Mouse (Mus musculus) gastrocnemius, postnatal 25 days (tissue): ENCODE results near the gene Pld1. TPM values are rescaled to one million over a fixed set of nuclear protein-coding genes. Genes with fewer than 3 reads are reported as not detected.
"Not testable (repeated sequence)": the region's sequence is repeated elsewhere in the genome, so short reads cannot be mapped to it uniquely, and the experiment has no call there.

Experiments
- DNase-seq: peaks from one replicate; pipeline ENCODE4 v3.0.0; 2022
- total RNA-seq, 2 experiments: library from RNA; stranded (reverse); gene quantifications; 1 replicate in 1 of 2; 2 replicates in 1 of 2; pipeline ENCODE4 v1.2.3; 2021

Gene Pld1
- total RNA-seq, 2 experiments from 2014 or later, result 4.4 to 5.4 TPM

GRCm38 (mm10) chr3:27942991-27943390 lies 4.5 kb downstream of the Pld1 start:
- DNase-seq, result peak; percentile 63

- DNase-seq, result not testable (repeated sequence)
Observed at GRCm38 (mm10) chr3:27945397-27945796, 6.9 kb downstream of the Pld1 start.

- DNase-seq, result no peak
Observed at GRCm38 (mm10) chr3:27949175-27949872, 10.8 kb downstream of the Pld1 start.

GRCm38 (mm10) chr3:27949873-27950250 lies 11.4 kb downstream of the Pld1 start:
- DNase-seq, result no peak

GRCm38 (mm10) chr3:27950726-27951125 lies 12.2 kb downstream of the Pld1 start:
- DNase-seq, result no peak

GRCm38 (mm10) chr3:27951721-27952120 lies 13.2 kb downstream of the Pld1 start:
- DNase-seq, result no peak

GRCm38 (mm10) chr3:27956006-27956405 lies 17.5 kb downstream of the Pld1 start:
- DNase-seq, result no peak

- DNase-seq, result no peak
Observed at GRCm38 (mm10) chr3:27959221-27959620, 20.7 kb downstream of the Pld1 start.

- no peak for DNase-seq
Observed at GRCm38 (mm10) chr3:27961162-27961561, 22.7 kb downstream of the Pld1 start.

GRCm38 (mm10) chr3:27963795-27964201 lies 25.3 kb downstream of the Pld1 start:
- no peak for DNase-seq

- no peak for DNase-seq
Observed at GRCm38 (mm10) chr3:27968671-27969070, 30.2 kb downstream of the Pld1 start.

- no peak for DNase-seq
Observed at GRCm38 (mm10) chr3:27973936-27974335, 35.4 kb downstream of the Pld1 start.

GRCm38 (mm10) chr3:27974981-27975380 lies 36.5 kb downstream of the Pld1 start:
- DNase-seq, result no peak

GRCm38 (mm10) chr3:27976931-27977544 lies 38.5 kb downstream of the Pld1 start:
- no peak for DNase-seq

GRCm38 (mm10) chr3:27978030-27978723 lies 39.7 kb downstream of the Pld1 start:
- no peak for DNase-seq

GRCm38 (mm10) chr3:27981591-27981990 lies 43.1 kb downstream of the Pld1 start:
- DNase-seq, result no peak

GRCm38 (mm10) chr3:27982436-27983017 lies 44.0 kb downstream of the Pld1 start:
- peak; percentile 59 for DNase-seq

GRCm38 (mm10) chr3:27983274-27983673 lies 44.8 kb downstream of the Pld1 start:
- DNase-seq, result peak; percentile 23

- DNase-seq, result peak; percentile 83
Observed at GRCm38 (mm10) chr3:27983935-27984577, 45.6 kb downstream of the Pld1 start.

GRCm38 (mm10) chr3:27984620-27985019 lies 46.1 kb downstream of the Pld1 start:
- no peak for DNase-seq

- no peak for DNase-seq
Observed at GRCm38 (mm10) chr3:27985344-27985743, 46.8 kb downstream of the Pld1 start.

GRCm38 (mm10) chr3:27987891-27988536 lies 49.5 kb downstream of the Pld1 start:
- DNase-seq, result no peak
